Mouse (Mus musculus) right cerebral cortex, postnatal 10 days (tissue): ENCODE results near the gene Spg11.

Source experiments
- DNase-seq, 2 experiments: peaks; one replicate each; pipeline ENCODE4 v3.0.0; 2021; ENCODE audit warnings: low spot score in 2 of 2

Gene Spg11

DNA sequence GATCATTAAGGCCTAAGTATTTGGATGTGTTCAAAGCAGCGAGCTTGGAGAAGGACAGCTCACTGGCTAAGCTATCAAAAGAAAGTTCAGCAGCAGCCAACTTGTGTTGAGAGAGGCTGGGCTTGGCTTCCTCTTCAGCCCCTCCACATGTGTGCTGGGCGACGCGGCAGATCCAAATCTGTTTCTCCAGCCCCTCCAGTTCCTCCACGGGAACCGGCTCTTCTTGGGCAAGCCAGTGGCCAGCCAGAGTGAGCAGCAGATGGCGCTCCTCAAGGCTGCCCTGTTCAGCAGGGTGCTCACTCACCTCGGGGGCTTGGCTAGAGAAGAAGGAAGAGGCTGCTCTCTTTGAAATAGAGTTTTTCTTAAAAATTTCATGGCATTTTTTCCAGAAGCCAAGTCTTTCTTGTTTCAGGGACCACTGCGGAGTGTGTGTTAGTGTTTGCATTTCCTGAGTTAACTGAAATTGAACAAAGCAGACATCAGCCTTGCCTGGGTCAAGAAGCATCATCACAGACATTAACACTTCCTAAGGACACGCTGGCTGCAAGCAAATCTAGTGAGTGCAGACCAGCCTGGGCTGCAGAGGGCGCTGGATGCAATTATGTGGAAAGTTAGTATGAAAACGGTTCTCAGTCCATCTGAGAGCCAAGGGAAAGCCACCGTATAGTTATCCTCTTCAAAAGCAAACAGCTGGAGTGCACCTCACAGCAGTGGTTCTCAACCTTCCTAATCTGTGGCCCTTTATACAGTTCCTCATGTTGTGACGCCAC is 52.8 kb downstream of the Spg11 start:
- peak; percentile 50 to 62 for DNase-seq

DNA sequence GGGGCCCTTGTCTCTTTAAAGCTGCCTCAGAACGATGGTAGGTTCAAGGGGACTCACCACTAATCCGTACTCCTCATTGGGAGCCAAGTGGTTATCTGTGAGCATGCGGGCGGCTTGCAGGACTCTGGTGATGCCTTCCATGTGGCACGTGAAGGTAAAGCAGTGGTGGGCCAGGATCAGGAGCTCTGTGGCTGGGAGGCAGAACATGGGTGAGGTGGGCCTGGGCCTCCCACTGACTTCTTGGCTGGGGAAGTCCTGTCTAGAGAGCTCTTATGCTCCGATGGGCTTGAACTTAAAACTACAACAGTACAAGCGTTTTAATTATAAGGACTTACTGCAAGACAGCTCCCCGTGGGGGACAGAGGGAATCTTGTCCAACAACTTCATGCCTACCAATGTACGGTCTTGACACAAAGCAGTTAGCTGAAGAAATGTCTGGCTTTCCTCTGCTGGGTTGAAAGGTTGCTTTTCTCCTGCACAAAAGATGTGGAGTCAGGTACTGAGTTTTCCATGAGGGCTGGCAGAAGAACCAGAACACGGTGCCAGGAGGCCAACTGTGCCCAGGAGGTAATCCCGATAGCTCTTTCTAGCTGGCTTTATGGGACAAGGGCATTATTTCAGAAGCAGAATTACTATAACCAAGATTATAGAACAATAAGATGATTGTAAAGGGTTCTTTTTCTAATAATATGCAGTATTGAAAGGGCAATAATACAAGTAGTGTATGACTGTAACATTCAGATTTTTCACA is 58.6 kb downstream of the Spg11 start:
- DNase-seq, result no peak

DNA sequence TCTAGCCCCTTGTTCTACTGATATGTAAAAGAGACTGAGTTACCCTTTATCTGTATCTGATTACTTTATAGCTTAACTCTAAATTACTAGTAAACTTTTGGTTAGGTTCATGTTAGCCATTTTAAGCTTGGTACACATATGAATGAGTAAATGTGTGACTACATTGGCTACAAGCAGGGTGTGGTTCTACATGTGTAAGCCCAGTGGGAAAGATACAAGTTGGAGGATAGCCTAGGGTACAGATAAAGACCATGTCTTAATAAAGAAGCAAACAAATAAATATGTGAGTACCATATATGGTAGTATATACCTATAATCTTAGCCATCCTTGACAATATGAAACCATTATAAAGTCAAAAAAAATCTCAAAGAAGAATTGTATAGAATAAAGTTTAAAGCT is 74.3 kb downstream of the Spg11 start:
- DNase-seq, result no peak

DNA sequence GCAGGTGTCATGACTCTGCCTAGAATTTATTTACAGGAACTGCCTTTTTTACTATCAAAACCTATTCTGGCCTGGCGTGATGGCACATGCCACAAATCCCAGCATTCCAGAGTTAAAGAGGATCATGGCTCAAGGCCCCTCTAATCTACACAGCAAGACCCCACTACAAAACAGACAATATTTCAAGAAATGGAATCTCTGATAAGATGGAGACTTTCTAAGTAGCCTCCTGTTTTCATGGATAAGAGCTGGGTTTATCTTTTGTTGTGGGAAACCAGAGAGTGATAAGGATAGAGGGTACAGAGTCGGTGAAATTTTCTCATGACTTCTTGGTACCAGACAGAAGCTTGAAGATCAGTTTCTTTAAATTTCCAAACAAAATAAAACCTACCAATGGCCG is 82.1 kb downstream of the Spg11 start:
- no peak for DNase-seq

DNA sequence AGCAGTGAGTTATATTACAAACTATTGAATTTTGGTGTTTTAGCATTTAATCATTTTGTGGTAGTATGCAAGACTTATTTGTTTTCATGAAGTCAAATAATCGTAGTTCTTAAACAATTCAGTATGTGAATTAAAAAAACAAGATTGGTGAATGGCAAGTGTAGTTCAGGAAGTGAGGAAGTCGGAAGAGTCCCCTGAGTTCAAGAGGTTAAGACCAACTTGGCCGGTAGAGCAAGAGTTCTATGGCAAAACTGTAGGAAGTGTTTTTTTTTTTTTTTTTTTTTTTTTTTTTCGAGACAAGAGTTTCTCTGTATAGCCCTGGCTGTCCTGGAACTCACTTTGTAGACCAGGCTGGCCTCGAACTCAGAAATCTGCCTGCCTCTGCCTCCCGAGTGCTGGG is 86.2 kb downstream of the Spg11 start:
- DNase-seq, result no peak

DNA sequence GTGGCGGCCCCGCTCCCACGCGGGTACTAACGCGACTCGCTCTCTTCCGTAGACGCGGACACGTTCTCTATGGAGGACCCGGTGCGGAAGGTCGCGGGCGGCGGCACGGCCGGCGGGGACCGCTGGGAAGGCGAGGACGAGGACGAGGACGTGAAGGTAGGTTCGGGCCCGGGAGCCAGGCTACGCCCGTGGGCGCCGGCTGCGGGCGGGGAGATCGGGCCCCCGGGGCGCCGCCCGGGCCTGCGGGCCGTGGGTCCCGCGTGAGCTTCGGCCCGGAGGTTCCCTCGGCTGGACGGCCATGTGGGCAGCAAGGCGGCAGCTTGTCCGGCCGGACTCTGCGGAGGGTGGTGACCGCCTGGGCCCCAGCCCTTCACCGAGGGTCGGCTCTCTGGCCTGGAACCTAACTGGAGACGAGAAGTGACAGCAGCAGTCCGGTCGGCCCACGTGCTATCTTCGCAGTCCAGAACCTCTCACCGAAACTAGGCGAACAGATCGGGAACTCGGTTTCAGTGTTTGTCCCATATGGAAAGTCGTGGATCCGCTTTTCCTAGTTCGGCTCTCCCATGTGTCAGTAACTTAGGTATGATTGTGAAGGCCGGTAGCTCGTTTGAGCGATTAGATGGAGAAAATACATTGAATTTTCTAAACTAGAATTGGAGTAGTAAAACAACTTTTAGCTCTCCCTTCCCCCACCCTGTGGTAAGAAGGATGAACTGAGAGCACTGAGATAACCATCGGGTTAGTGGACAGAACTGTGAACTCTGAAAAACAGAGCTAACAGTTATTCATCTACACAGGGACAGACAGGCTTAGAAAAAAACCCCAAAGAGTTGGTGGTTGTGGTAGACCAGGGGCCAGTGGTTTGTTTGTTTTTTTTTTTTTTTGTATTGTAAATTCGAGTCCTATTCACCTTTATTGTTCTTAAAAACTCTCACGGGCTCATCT is 89.2 kb downstream of the Spg11 start:
- peak; percentile 50 to 59 for DNase-seq

DNA sequence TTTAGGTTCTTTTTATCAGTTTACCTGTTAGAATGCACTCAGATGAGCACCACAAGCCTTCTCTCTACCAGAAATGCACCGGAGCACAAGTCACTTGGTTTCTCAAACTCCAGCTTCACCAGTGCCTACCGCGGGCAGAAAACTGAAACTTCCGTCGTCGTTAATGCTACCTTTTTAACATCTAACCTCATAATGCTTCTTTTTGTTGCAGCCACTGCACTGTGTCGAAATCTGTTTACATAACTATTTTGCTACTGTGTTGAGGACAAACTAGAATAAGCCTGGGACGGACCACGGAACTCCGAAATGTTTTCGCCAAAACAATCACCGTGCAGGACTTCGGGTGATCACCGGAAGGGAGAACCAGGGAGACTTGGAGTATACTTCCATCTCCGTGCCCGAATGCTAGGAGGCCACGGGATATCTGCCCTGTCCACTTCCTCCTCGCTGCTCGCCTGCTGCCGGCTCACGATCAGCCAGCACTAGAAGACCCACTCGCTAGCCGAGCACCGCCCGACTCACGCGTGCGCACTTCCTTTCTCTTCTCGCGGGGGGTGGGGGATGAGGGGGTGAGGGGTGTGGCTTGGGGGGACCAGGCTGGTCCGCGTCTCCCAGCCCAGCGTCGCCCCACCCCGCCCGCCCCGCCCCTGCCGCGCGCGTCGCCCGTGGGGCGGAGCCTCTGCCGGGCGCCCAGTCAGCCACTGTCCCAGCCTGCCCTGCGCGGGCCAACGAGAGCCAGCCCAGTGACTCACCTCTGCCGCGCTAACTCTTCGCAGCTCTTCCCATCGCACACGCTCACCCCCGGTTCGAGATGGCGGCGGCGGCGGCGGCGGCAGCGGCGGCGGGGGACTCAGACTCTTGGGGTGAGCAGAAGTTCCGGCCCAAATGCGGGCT is 90.1 kb downstream of the Spg11 start, which contains the start of gene Eif3j1:
Eif3j1 (plus strand) TSS at position 685 of the 894 bp plus-strand sequence.
- DNase-seq, result peak; percentile 92 to 93

DNA sequence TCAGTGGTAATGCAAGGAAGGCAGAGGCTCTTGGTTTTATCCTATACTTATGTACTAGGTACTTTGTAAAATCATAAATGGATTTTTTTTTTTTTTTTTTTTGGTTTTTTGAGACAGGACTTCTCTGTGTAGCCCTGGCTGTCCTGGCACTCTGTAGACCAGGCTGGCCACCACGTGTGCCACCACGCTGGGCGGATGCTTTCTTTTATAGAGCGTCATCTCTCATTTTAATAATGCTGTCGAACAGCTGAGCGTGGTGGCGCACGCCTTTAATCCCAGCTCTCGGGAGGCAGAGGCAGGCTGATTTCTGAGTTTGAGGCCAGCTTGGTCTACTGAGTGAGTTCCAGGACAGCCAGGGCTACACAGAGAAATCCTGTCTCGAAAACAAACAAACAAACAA is 91.1 kb downstream of the Spg11 start:
- DNase-seq, result peak in 1 of 2 experiments; percentile 26

DNA sequence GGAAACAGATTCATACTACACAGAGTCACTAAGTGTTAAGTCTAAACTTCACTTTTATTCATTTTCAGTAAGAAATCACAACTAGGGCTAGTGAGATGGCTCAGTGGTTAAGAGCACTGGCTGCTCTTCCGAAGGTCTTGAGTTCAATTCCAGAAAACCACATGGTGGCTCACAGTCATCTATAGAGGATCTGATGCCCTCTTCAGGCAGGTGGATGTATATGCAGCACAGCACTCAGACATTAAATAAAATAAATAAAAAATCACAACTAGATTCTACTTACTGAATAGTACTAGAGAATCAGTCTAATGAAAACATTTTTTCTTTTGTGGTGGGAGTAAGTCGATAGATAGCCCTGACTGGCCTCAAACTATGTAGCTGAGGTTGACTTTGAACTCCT is 95.9 kb downstream of the Spg11 start:
- no peak for DNase-seq

DNA sequence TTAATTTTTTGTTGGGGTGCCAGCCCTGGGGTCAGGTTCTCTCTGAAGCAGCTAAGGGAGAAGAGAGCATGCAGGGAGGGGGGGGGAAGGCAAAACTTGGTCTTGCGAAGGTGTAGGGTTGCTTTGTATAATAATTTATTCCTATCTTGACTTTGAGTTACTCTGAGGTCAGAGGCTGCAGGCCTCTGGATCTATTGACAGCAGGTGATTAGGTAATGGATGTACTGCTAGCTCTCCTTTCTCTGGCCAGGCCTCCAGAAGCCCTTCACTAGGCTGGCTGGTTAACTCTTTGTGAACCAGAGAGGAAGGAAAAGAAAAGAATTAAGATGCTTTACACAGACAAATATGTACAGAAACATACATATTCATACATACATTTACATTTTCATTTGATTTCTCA is 99.5 kb downstream of the Spg11 start:
- no peak for DNase-seq

DNA sequence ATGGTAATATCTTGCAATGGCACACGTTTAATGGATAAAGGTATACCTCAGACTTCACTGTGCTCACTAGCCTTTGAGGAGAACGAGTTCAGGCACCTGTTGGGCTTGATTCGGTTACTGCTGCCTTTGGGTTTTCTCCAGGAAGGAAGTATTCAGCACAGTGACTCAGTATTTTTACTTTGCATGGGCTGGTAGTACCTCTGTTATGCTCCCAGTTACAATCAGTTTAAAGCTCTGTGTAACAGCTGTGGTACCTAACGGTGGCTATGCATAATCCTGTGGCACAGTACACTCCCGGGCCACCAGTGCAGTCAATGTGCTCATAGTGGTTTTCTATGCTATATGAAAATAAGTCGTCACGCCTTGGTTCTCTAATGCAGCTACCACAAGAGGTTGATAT is 106.7 kb downstream of the Spg11 start:
- no peak for DNase-seq

DNA sequence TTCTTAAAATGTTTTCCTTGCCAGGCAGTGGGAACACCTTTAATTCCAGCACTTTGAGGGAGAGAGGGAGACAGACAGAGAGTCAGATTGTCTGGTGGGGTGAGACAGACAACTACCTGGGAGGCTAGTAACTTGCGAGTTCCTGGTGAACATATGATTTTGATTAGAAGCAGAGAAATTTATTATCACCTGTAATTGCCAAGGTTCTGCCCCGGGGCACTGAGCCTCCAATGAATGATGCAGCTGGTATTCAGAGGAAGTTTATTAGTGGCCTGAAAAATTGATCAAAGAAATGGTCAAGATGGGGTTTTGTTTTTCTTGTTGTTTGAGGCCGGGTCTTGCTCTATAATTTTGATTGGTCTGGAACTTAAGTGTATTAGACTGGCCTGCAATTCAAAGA is 109.4 kb downstream of the Spg11 start:
- DNase-seq, result no peak
